Mouse (Mus musculus) limb, embryonic 15.5 days (tissue): Measurements from ENCODE around the gene Dab1. TPM values are rescaled to one million over a fixed set of nuclear protein-coding genes. Genes with fewer than 3 reads are reported as not detected.

Experiments used
- ATAC-seq: fragments of 200-750 bp; cut with Nextera tagmentation; 2 replicates; pipeline ENCODE4 v1.8.0; 2017; ENCODE audit warnings: low read depth, moderate TSS enrichment; ENCODE audit not compliant: insufficient number of reproducible peaks, low FRiP score, low TSS enrichment
- H3K27ac ChIP-seq: fragments of 300-500 bp; sonication (generic); 2 replicates; pipeline ENCODE4 v1.5.1; 2015; ENCODE audit warnings: moderate library complexity, mild to moderate bottlenecking, inconsistent platforms
- H3K27me3 ChIP-seq: fragments of 300-500 bp; sonication (generic); 2 replicates; pipeline ENCODE4 v1.6.1; 2015; ENCODE audit warnings: inconsistent platforms
- H3K36me3 ChIP-seq: fragments of 300-500 bp; sonication (generic); 2 replicates; pipeline ENCODE4 v1.6.1; 2015; ENCODE audit warnings: inconsistent platforms
- H3K4me1 ChIP-seq: fragments of 300-500 bp; sonication (generic); 2 replicates; pipeline ENCODE4 v1.6.1; 2015; ENCODE audit warnings: inconsistent platforms
- H3K4me2 ChIP-seq: fragments of 300-500 bp; sonication (generic); 2 replicates; pipeline ENCODE4 v1.6.1; 2015; ENCODE audit warnings: mild to moderate bottlenecking, inconsistent platforms
- H3K4me3 ChIP-seq: fragments of 300-500 bp; sonication (generic); 2 replicates; pipeline ENCODE4 v1.5.1; 2015; ENCODE audit warnings: mild to moderate bottlenecking, inconsistent platforms
- H3K9ac ChIP-seq: fragments of 300-500 bp; sonication (generic); 2 replicates; pipeline ENCODE4 v1.6.1; 2015; ENCODE audit warnings: inconsistent platforms
- H3K9me3 ChIP-seq: fragments of 300-500 bp; sonication (generic); 2 replicates; pipeline ENCODE4 v1.6.1; 2016; ENCODE audit warnings: inconsistent platforms
- WGBS: fragments of 180-500 bp; shearing (Covaris S2); methylation state at CpG from one replicate; pipeline ENCODE4 v1.1.7; 2015; 5-methylcytosine and 5-hydroxymethylcytosine counted together
- polyA plus RNA-seq: library from polyadenylated mRNA; unstranded; fragments of >200 nt; fragmentation: Nextera tagmentation; extraction: Ambion mirVana; gene quantifications from 2 replicates; pipeline ENCODE4 v1.2.1, GENCODE M21; 2015

Dab1 gene
- 10.6 and 10.8 TPM in 2 replicates for polyA plus RNA-seq

GRCm38 (mm10) chr4:103619321-103619945 lies at the start of gene Dab1:
Gene Dab1, plus strand, starts transcription at chr4:103619359.
- Histone ChIP-seq H3K9me3 (no peaks in the 10 kb centered on the region), H3K27me3 (peaks cover 64% of the 10 kb centered on the region), H3K4me1 (peaks cover 10% of the 10 kb centered on the region), H3K9ac (no peak within 1 kb of the TSS), H3K27ac (no peak within 1 kb of the TSS), H3K36me3 (no peaks in the 10 kb centered on the region), H3K4me2 (peak within 1 kb of the TSS; percentile 59), H3K4me3 (peak within 1 kb of the TSS; percentile 33)
- under 1% methylated on average over 41 of the region's 41 CpGs for WGBS
- ATAC-seq = no peak

DNA sequence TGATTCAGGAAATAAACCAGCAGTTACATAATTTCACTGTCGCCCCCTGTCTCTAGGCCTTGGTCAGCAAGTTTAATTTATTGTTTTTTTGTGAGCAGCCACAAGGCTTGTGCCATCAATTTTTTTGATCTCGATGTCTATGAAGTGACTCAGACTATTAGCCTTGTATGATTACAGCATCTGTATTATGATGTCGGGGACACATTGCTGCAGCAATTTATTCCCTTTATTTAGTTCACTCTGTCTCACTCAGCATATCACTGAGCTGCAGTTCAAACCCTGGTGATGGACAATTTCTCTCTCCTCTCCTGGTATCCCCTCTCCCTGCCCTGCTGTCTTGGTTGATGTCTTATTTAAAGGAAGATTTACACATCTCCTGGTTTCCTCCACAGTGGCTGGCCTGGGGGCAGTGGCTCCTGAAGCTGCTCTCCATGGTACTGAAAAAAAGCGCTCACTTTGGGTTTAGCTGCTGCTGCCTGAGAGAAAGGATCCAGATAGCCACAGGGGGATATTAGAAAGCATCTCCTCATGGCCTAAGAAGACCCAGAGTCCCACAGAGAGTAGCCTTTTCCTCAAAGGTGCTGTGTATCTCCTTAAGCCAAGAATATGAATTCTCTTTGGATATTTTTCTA lies 47.3 kb upstream of the Dab1 start:
- no peak overlapping the region for H3K4me2 ChIP-seq
- no peaks in the 10 kb centered on the region for H3K4me1 ChIP-seq
- no peaks in the 10 kb centered on the region for H3K36me3 ChIP-seq
- H3K27ac ChIP-seq = no peak overlapping the region
- ATAC-seq = no peak
- H3K9me3 ChIP-seq = no peaks in the 10 kb centered on the region
- no peak overlapping the region for H3K9ac ChIP-seq
- H3K27me3 ChIP-seq = no peaks in the 10 kb centered on the region
- no peak overlapping the region for H3K4me3 ChIP-seq
- 62% methylated on average over 4 of the region's 4 CpGs for WGBS

- 87% methylated on average over 2 of the region's 2 CpGs for WGBS
- H3K4me1 ChIP-seq = no peaks in the 10 kb centered on the region
- H3K27me3 ChIP-seq = no peaks in the 10 kb centered on the region
- H3K4me2 ChIP-seq = no peak overlapping the region
- no peak for ATAC-seq
- no peaks in the 10 kb centered on the region for H3K36me3 ChIP-seq
- no peak overlapping the region for H3K9ac ChIP-seq
- no peak overlapping the region for H3K4me3 ChIP-seq
- H3K27ac ChIP-seq = no peak overlapping the region
- H3K9me3 ChIP-seq = no peaks in the 10 kb centered on the region
Measured at GRCm38 (mm10) chr4:103575556-103575955, 43.6 kb upstream of the Dab1 start.

DNA sequence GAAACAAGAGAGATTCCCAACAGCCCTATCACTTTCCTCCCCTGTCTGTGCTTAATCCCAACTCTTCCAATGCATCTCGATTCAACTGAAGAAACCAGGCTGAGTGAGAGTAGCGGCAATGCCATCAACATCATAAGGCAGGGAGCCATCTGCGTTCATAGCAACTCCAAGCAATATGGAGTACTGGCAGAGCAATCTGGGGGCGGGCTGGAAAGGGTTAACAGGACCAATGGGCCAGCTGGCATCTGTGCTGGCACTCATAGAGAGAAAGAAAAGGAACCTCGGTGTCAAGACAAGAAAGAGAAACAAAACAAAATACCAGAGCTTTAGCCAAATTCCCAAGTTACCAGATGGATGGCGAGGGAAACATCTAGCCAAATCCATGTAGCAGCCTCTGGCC lies 42.9 kb upstream of the Dab1 start:
- H3K9ac ChIP-seq = no peak overlapping the region
- WGBS = 79% methylated on average over 6 of the region's 6 CpGs
- H3K9me3 ChIP-seq = no peaks in the 10 kb centered on the region
- no peak overlapping the region for H3K27ac ChIP-seq
- no peaks in the 10 kb centered on the region; the same call in 1 of the 2 replicates for H3K27me3 ChIP-seq
- no peak for ATAC-seq
- no peaks in the 10 kb centered on the region for H3K36me3 ChIP-seq
- H3K4me1 ChIP-seq = no peaks in the 10 kb centered on the region
- H3K4me3 ChIP-seq = no peak overlapping the region
- H3K4me2 ChIP-seq = no peak overlapping the region

DNA sequence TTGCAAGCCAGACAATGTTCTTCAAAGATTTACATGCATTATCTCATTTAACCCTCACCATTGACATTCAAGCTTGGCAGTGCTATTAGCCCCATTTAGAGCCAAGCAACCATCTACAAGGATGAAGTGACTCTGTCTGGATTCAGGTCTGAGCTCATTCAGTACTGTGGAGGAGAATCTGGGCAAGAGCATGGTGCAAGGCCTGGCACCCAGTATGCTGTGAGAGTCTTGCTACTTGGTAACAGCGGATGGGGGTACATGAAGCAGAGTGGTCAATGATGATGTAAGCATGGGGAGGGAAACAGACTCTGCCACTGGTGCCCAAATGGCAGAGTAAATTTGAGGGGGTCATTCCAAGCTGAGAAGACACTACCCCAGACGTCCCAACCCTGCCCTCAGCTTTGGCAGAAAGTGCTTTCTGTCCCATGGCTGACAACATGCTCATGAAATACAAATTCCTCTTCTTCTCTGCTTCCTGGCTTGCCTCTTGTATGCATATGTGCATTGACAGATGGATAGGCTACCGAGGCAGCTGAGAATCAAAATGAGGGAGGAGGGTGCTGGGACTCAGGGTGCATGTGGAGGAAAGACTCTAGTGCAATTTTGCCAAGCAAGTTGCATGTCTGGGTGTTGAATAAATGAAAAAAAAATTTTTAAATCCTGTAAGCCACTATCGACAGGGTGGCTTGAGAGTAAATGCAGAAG lies 41.9 kb upstream of the Dab1 start:
- Histone ChIP-seq H3K9ac (no peak overlapping the region), H3K4me2 (no peak overlapping the region), H3K4me1 (no peaks in the 10 kb centered on the region), H3K9me3 (no peaks in the 10 kb centered on the region), H3K27me3 (no peaks in the 10 kb centered on the region; the same call in 1 of the 2 replicates), H3K36me3 (no peaks in the 10 kb centered on the region), H3K4me3 (no peak overlapping the region), H3K27ac (no peak overlapping the region)
- WGBS = 73% methylated on average over 4 of the region's 4 CpGs
- ATAC-seq = no peak

DNA sequence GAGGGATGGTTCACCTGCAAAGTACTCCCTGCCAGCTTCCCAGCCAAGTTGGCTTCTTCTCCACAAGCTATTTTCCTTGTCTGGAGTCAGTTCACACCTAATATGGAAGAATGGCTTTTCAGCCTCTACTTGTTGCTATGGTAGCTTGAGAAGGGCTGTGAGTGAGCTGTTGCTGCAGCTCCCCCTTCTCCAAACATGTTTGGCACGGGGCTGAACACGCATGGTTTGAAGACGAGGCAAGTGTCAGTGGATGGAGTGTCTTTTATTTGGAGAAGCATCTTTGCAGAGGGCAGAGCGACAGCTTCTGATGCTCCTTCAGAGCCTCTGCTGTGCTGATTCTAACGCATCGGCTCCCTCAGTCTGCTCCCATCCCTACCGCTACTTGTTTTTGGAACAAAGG lies 41.3 kb upstream of the Dab1 start:
- 77% methylated on average over 7 of the region's 7 CpGs for WGBS
- no peaks in the 10 kb centered on the region for H3K36me3 ChIP-seq

DNA sequence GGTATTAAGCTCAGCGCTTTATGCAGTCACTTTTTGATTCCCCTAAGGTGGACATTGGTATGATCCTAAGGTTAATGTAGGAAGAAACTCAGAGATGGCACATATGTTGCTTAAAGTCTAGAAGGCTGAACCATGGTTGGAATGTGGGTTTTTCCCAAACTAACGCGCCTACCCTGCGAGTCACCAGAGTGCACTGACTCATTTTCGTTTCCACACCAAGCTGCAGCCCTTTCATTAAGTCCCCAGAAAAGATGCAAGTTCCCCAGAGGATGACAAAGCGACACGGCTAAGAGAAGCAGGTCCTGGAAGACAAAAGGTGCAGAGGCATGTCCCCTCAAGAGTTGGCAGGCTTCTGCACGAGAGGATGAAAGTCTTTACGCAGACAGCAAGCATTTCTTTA lies 39.1 kb upstream of the Dab1 start:
- no peak overlapping the region for H3K4me2 ChIP-seq
- H3K27me3 ChIP-seq = no peaks in the 10 kb centered on the region; the same call in 1 of the 2 replicates
- H3K27ac ChIP-seq = no peak overlapping the region
- H3K36me3 ChIP-seq = no peaks in the 10 kb centered on the region
- 82% methylated on average over 9 of the region's 9 CpGs for WGBS
- H3K9me3 ChIP-seq = no peaks in the 10 kb centered on the region
- ATAC-seq = no peak
- H3K4me1 ChIP-seq = no peaks in the 10 kb centered on the region
- no peak overlapping the region for H3K4me3 ChIP-seq
- no peak overlapping the region for H3K9ac ChIP-seq

More for the DNA sequence above, 41.3 kb upstream of the Dab1 start:
- Histone ChIP-seq H3K4me3 (no peak overlapping the region), H3K27ac (no peak overlapping the region), H3K27me3 (no peaks in the 10 kb centered on the region; the same call in 1 of the 2 replicates), H3K4me1 (no peaks in the 10 kb centered on the region), H3K9ac (no peak overlapping the region), H3K4me2 (no peak overlapping the region), H3K9me3 (no peaks in the 10 kb centered on the region)
- ATAC-seq = no peak

DNA sequence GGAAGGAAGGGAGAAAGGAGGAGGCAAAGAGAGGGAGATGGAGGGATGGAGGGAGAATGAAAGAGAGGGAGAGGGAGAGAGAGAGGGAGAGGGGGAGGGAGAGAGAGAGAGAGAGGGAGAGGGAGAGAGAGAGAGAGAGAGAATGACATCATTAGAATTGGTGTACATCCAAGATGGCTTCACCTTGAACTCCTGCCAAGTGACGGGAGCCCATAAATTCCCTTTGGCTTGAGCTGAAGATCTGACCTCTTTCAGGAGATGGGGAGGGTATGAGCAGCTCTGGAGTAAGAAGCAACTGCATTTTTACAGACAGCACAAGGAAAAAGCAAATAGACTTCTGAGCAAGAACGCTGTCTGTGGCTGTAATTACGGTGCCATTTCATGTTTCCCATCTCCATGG lies 4.1 kb upstream of the Dab1 start:
- H3K9me3 ChIP-seq = no peaks in the 10 kb centered on the region
- H3K36me3 ChIP-seq = no peaks in the 10 kb centered on the region
- H3K27me3 ChIP-seq = peaks cover 33% of the 10 kb centered on the region
- H3K9ac ChIP-seq = no peak overlapping the region
- H3K4me2 ChIP-seq = no peak overlapping the region
- no peak overlapping the region for H3K27ac ChIP-seq
- H3K4me1 ChIP-seq = peaks cover 7% of the 10 kb centered on the region
- no peak overlapping the region for H3K4me3 ChIP-seq
- no peak for ATAC-seq
- WGBS = 59% methylated on average over 3 of the region's 3 CpGs

DNA sequence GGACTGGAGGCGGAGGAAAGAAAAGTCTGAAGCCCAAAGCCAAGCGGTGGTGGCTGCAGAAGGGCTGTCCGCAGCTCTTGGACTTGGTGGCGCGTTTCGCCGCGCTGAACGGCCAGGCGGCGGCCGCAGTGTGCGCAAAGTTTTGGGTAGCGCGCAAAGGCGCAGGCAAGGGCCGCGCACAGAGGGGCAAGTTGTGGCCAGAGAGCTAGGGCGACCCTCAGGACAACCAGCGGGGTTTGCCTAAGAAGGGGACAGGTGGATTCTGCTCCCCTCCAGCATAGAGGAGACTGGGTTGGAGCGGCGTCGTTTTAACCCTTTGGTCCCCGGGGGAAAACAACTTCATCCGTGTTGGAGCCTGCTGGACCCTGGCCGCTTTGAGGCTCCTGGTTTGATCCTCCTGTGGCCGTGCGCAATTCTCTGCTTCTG lies 800 bp downstream of the Dab1 start:
- no peak for ATAC-seq
- under 1% methylated on average over 28 of the region's 28 CpGs for WGBS
- H3K4me1 ChIP-seq = peaks cover 10% of the 10 kb centered on the region
- H3K36me3 ChIP-seq = no peaks in the 10 kb centered on the region
- peak overlapping the region; percentile 59 for H3K4me2 ChIP-seq
- H3K9ac ChIP-seq = no peak overlapping the region
- no peak overlapping the region for H3K27ac ChIP-seq
- peak overlapping the region; percentile 33 for H3K4me3 ChIP-seq
- no peaks in the 10 kb centered on the region for H3K9me3 ChIP-seq
- H3K27me3 ChIP-seq = peaks cover 64% of the 10 kb centered on the region

DNA sequence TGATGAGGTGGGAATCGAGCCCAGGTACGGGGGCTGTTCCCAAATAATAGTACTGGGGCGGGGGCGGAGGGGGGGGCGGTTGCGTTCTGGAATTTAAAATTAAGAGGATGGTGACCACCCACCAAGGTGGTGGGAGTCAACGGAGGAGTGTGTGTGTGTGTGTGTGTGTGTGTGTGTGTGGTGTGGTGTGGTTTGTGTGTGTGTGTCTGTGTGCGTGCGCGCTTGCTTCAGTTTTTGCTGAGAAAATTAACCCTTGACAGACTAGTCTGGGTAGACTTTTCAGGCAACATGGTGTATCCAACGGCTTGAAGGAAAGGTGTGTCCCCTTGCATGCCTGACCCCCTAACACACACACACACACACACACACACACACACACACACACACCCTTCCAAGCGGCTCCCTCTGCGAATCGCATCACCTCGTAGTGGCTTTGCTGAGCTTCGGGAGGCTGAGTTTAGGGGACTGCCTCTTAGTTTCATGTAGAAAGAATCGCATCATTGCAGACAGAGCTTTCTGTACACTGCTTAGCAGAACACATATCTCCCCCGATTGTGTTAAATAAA lies 1.5 kb downstream of the Dab1 start:
- peaks cover 10% of the 10 kb centered on the region for H3K4me1 ChIP-seq
- peak overlapping the region; percentile 59; the same call in 1 of the 2 replicates for H3K4me2 ChIP-seq
- no peak overlapping the region for H3K27ac ChIP-seq
- no peaks in the 10 kb centered on the region for H3K36me3 ChIP-seq
- peaks cover 64% of the 10 kb centered on the region for H3K27me3 ChIP-seq
- H3K4me3 ChIP-seq = peak overlapping the region; percentile 33
- H3K9ac ChIP-seq = no peak overlapping the region
- no peak for ATAC-seq
- 14% methylated on average over 18 of the region's 18 CpGs for WGBS
- H3K9me3 ChIP-seq = no peaks in the 10 kb centered on the region

- peaks cover 62% of the 10 kb centered on the region for H3K27me3 ChIP-seq
- 19% methylated on average over 5 of the region's 5 CpGs for WGBS
- no peak for ATAC-seq
Measured at GRCm38 (mm10) chr4:103621586-103621985, 2.4 kb downstream of the Dab1 start.

DNA sequence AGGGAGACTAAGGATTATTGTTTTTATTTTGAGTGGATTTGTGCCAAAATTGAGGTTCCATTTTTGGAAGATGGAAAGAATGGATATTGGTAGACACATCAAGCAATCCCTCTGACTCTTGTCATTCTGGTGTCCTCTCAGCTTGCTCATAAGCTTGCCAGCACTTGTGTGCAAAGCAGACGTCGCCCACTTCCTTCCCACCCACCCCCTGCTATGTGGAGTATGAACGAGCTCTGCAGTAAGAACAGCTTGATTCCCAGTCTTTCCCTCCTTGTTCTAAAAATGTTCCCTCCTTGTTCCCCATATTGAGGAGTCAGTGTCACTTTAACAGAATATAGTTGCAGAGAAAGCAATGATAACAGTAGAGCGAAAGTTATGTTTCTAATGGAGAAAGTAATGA lies 11.0 kb downstream of the Dab1 start:
- no peak overlapping the region for H3K4me2 ChIP-seq
- no peaks in the 10 kb centered on the region for H3K4me1 ChIP-seq
- no peaks in the 10 kb centered on the region for H3K9me3 ChIP-seq
- H3K4me3 ChIP-seq = no peak overlapping the region
- WGBS = 52% methylated on average over 4 of the region's 4 CpGs
- H3K27ac ChIP-seq = no peak overlapping the region
- no peaks in the 10 kb centered on the region for H3K36me3 ChIP-seq
- no peak for ATAC-seq
- no peak overlapping the region for H3K9ac ChIP-seq
- 0 out of 2 replicates have a peak, but pooled peaks cover 2% of the 10 kb centered on the region for H3K27me3 ChIP-seq

More at GRCm38 (mm10) chr4:103621586-103621985, 2.4 kb downstream of the Dab1 start:
- Histone ChIP-seq H3K27ac (no peak overlapping the region), H3K4me3 (no peak overlapping the region), H3K4me1 (peaks cover 10% of the 10 kb centered on the region), H3K9me3 (no peaks in the 10 kb centered on the region), H3K36me3 (no peaks in the 10 kb centered on the region), H3K4me2 (no peak overlapping the region), H3K9ac (no peak overlapping the region)
